Mouse (Mus musculus) lung, embryonic 14.5 days (tissue): Measurements from ENCODE around the gene Nr1h5. TPM values are rescaled to one million over a fixed set of nuclear protein-coding genes. Genes with fewer than 3 reads are reported as not detected.

Experiments used
- ATAC-seq: fragments of 200-750 bp; cut with Nextera tagmentation; 2 replicates; pipeline ENCODE4 v1.8.0; 2017; ENCODE audit warnings: mild to moderate bottlenecking, moderate TSS enrichment, moderate library complexity; ENCODE audit not compliant: insufficient read depth
- DNase-seq: peaks from one replicate; pipeline ENCODE4 v3.0.0-alpha.2; 2015
- H3K27ac ChIP-seq: fragments of 300-500 bp; sonication (generic); 2 replicates; pipeline ENCODE4 v1.5.1; 2014; ENCODE audit warnings: low read depth, mild to moderate bottlenecking, moderate library complexity
- H3K27me3 ChIP-seq: fragments of 300-500 bp; sonication (generic); 2 replicates; pipeline ENCODE4 v1.6.1; 2014; ENCODE audit warnings: low read length, control low read depth; ENCODE audit not compliant: insufficient read depth
- H3K36me3 ChIP-seq: fragments of 300-500 bp; sonication (generic); 2 replicates; pipeline ENCODE4 v1.6.1; 2014; ENCODE audit warnings: control low read depth; ENCODE audit not compliant: insufficient read depth
- H3K4me1 ChIP-seq: fragments of 300-500 bp; sonication (generic); 2 replicates; pipeline ENCODE4 v1.6.1; 2014; ENCODE audit warnings: antibody characterized with exemption, control low read depth; ENCODE audit not compliant: insufficient read depth
- H3K4me2 ChIP-seq: fragments of 300-500 bp; sonication (generic); 2 replicates; pipeline ENCODE4 v1.6.1; 2014; ENCODE audit warnings: mild to moderate bottlenecking
- H3K4me3 ChIP-seq: fragments of 300-500 bp; sonication (generic); 2 replicates; pipeline ENCODE4 v1.5.1; 2014; ENCODE audit warnings: low read depth, low read length
- H3K9ac ChIP-seq: fragments of 300-500 bp; sonication (generic); 2 replicates; pipeline ENCODE4 v1.6.1; 2014
- H3K9me3 ChIP-seq: fragments of 300-500 bp; sonication (generic); 2 replicates; pipeline ENCODE4 v1.6.1; 2016; ENCODE audit warnings: low read depth, low read length, control low read depth
- CTCF ChIP-seq: IDR thresholded peaks from 2 replicates; pipeline ENCODE4 v1.5.1; 2016; ENCODE audit warnings: antibody characterized with exemption, low read depth
- WGBS: fragments of 180-500 bp; shearing (Covaris S2); extraction: QIAGEN DNeasy Blood & Tissue Kit; methylation state at CpG from one replicate; pipeline ENCODE4 v1.1.7; 2014; 5-methylcytosine and 5-hydroxymethylcytosine counted together
- polyA plus RNA-seq: library from polyadenylated mRNA; unstranded; fragments of >200 nt; fragmentation: Nextera tagmentation; extraction: Ambion mirVana; gene quantifications from 2 replicates; pipeline ENCODE4 v1.2.1, GENCODE M21; 2014

The Nr1h5 gene
- polyA plus RNA-seq, 1 experiment from 2014 or later = not detected

DNA sequence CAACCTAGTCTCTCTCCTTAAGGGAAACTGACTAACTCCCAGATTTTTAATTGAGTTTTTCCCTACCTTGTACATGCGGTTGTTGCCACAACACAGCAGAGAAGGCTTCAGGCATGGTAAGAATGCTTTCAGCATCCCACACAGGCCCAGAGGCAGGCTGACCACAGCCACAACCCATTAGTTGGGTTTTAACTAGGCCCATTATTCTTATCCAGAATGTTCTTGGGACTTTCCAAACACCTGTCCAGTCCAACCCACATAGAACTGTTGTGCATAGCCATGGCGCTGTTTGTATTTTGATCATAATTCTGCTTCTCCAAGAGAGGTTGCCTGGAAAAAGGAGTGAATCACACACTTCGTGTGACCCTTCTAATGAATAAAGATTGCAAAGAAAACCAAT is 8.8 kb downstream of the Nr1h5 start:
- Histone ChIP-seq H3K4me2 (no peak overlapping the region), H3K27me3 (no peaks in the 10 kb centered on the region), H3K36me3 (no peaks in the 10 kb centered on the region), H3K9ac (no peak overlapping the region), H3K4me3 (no peak overlapping the region), H3K4me1 (no peaks in the 10 kb centered on the region), H3K9me3 (no peaks in the 10 kb centered on the region), H3K27ac (no peak overlapping the region)
- no peak for DNase-seq
- no peak for ATAC-seq
- TF ChIP-seq CTCF = no peak
- WGBS = 91% methylated on average over 3 of the region's 3 CpGs

GRCm38 (mm10) chr3:102954476-102954875 is 9.5 kb downstream of the Nr1h5 start:
- ATAC-seq = no peak

DNA sequence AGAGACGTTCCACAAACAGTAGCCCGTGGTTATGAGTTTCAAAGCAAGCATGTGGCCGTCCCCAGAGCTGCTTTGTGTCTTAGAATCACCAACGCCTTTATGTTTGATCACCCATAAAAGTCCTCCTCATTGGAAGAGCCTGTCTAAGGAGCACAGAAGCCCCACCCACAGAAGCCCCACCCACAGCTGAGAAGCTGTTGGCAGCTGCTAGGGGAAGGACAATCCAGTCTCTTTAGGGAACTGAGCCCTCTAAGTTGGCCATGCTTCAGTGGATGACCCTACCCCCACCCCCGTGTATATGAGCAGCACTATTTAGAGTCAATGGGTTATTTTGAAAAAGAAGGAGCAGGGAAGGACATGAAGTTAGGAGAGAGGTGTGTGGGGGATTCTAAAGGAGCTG is 17.1 kb downstream of the Nr1h5 start:
- no peak overlapping the region for H3K27ac ChIP-seq
- no peak overlapping the region for H3K4me3 ChIP-seq
- H3K9me3 ChIP-seq = no peaks in the 10 kb centered on the region
- 45% methylated on average over 5 of the region's 5 CpGs for WGBS
- DNase-seq (no peak), ATAC-seq (peak; percentile 47; the same call in 1 of the 2 replicates)
- 0 out of 2 replicates have a peak overlapping the region, but pooled peaks have one; percentile 12 for H3K4me2 ChIP-seq
- no peaks in the 10 kb centered on the region for H3K27me3 ChIP-seq
- no peaks in the 10 kb centered on the region for H3K4me1 ChIP-seq
- no peak for TF ChIP-seq CTCF
- no peaks in the 10 kb centered on the region for H3K36me3 ChIP-seq
- no peak overlapping the region for H3K9ac ChIP-seq

More at GRCm38 (mm10) chr3:102954476-102954875, 9.5 kb downstream of the Nr1h5 start:
- DNase-seq = no peak
- Histone ChIP-seq H3K4me2 (no peak overlapping the region), H3K27me3 (no peaks in the 10 kb centered on the region), H3K4me3 (no peak overlapping the region), H3K4me1 (no peaks in the 10 kb centered on the region), H3K36me3 (no peaks in the 10 kb centered on the region), H3K9me3 (no peaks in the 10 kb centered on the region), H3K9ac (no peak overlapping the region), H3K27ac (no peak overlapping the region)
- TF ChIP-seq CTCF = no peak
- 75% methylated on average over 12 of the region's 12 CpGs for WGBS

DNA sequence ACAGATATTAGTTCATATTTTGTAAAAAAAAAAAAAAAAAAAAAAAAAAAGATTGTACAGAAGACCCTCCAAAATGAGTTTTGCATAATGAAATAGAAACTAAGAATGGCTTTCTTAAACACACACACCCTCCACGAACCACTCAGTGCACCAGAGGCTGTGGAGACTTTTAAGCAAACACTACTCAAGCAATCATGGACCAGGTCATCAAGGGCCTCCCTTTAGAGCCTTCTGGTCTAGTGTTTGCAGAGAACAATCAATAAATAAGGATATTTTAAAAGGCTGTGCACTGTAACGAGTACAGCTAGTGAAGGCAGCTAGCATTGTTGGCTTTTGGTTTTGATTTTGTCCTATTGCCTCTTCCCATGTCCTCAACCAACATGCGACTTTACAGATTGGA is 17.6 kb downstream of the Nr1h5 start:
- no peak overlapping the region for H3K9ac ChIP-seq
- WGBS = 68% methylated on average over 3 of the region's 3 CpGs
- H3K4me1 ChIP-seq = no peaks in the 10 kb centered on the region
- ATAC-seq (no peak), DNase-seq (no peak)
- no peak for TF ChIP-seq CTCF
- H3K4me3 ChIP-seq = no peak overlapping the region
- no peaks in the 10 kb centered on the region for H3K27me3 ChIP-seq
- H3K9me3 ChIP-seq = no peaks in the 10 kb centered on the region
- 0 out of 2 replicates have a peak overlapping the region, but pooled peaks have one; percentile 12 for H3K4me2 ChIP-seq
- no peaks in the 10 kb centered on the region for H3K36me3 ChIP-seq
- no peak overlapping the region for H3K27ac ChIP-seq

GRCm38 (mm10) chr3:102938100-102938499 is 25.8 kb downstream of the Nr1h5 start:
- Histone ChIP-seq H3K4me3 (no peak overlapping the region), H3K9me3 (no peaks in the 10 kb centered on the region), H3K36me3 (no peaks in the 10 kb centered on the region), H3K4me2 (no peak overlapping the region), H3K4me1 (no peaks in the 10 kb centered on the region), H3K27ac (no peak overlapping the region), H3K9ac (no peak overlapping the region), H3K27me3 (no peaks in the 10 kb centered on the region)
- DNase-seq = no peak
- no peak for ATAC-seq
- 90% methylated on average over 1 of the region's 1 CpGs for WGBS
- TF ChIP-seq CTCF = no peak

- H3K4me1 ChIP-seq = no peaks in the 10 kb centered on the region
- H3K9ac ChIP-seq = no peak within 1 kb of the TSS
- no peak within 1 kb of the TSS for H3K27ac ChIP-seq
- H3K4me2 ChIP-seq = no peak within 1 kb of the TSS
- no peak for DNase-seq
- 90% methylated on average over 78 of the region's 78 CpGs for WGBS
- no peaks in the 10 kb centered on the region for H3K36me3 ChIP-seq
- no peaks in the 10 kb centered on the region for H3K9me3 ChIP-seq
- no peak for ATAC-seq
- H3K27me3 ChIP-seq = no peaks in the 10 kb centered on the region
- H3K4me3 ChIP-seq = no peak within 1 kb of the TSS
- no peak for TF ChIP-seq CTCF
Measured at GRCm38 (mm10) chr3:102935451-102936354, 28.2 kb downstream of the Nr1h5 start, which contains the start of gene Sycp1. Gene Sycp1 (minus strand): TSS chr3:102936100.

DNA sequence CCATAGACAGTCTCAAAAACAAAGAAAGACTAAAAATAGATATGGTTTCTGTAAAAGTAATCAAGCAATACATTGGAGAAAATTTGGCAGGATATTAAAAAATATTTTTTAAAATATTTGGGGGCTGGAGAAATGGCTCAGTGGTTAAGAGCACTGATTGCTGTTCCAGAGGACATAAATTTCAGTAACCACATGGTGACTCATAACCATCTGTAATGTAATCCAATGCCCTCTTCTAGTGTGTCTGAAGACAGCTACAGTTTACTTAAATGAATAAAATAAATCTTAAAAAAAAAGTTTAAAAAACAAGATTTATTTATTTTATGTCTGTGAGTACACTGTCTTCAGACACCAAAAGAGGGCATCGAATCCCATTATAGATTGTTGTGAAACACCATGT is 64.8 kb downstream of the Nr1h5 start:
- no peak overlapping the region for H3K27ac ChIP-seq
- no peaks in the 10 kb centered on the region for H3K4me1 ChIP-seq
- H3K9me3 ChIP-seq = no peaks in the 10 kb centered on the region
- no peaks in the 10 kb centered on the region for H3K27me3 ChIP-seq
- WGBS = 90% methylated on average over 1 of the region's 1 CpGs
- H3K4me3 ChIP-seq = no peak overlapping the region
- TF ChIP-seq CTCF = no peak
- DNase-seq = no peak
- no peak overlapping the region for H3K4me2 ChIP-seq
- H3K9ac ChIP-seq = no peak overlapping the region
- ATAC-seq = no peak
- no peaks in the 10 kb centered on the region for H3K36me3 ChIP-seq

Other genes starting within 250 kb of the Nr1h5 start
- 14.5 and 16.2 TPM in 2 replicates for gene Tspan2, start 229.6 kb downstream of the Nr1h5 start, polyA plus RNA-seq
- gene Tshb, start 181.4 kb downstream of the Nr1h5 start, polyA plus RNA-seq = 0.15 and 0.58 TPM in 2 replicates
- not detected in 2 replicates for gene Sycp1, start 28.0 kb downstream of the Nr1h5 start, polyA plus RNA-seq
- 63.9 and 68.6 TPM in 2 replicates for gene Sike1, start 31.6 kb upstream of the Nr1h5 start, polyA plus RNA-seq
- gene Csde1, start 56.3 kb upstream of the Nr1h5 start, polyA plus RNA-seq = 439 and 441 TPM in 2 replicates
- gene Nras, start 94.2 kb upstream of the Nr1h5 start, polyA plus RNA-seq = 115 and 117 TPM in 2 replicates
- 0.20 and 0.42 TPM in 2 replicates for gene Ampd1, start 109.9 kb upstream of the Nr1h5 start, polyA plus RNA-seq
- 5.2 and 5.8 TPM in 2 replicates for gene Dennd2c, start 138.5 kb upstream of the Nr1h5 start, polyA plus RNA-seq
- gene Bcas2, start 207.5 kb upstream of the Nr1h5 start, polyA plus RNA-seq = 190 and 192 TPM in 2 replicates